Mouse (Mus musculus) ZHBTc4 (cell line): ENCODE results near the gene Mre11a.

Experiments used
- DNase-seq: peaks from one replicate; pipeline ENCODE4 v3.0.0-alpha.2; 2011; ENCODE audit warnings: low read depth, low spot score

Gene Mre11a

GRCm38 (mm10) chr9:14868326-14868725, 83.9 kb downstream of the Mre11a start:
- no peak for DNase-seq

DNA sequence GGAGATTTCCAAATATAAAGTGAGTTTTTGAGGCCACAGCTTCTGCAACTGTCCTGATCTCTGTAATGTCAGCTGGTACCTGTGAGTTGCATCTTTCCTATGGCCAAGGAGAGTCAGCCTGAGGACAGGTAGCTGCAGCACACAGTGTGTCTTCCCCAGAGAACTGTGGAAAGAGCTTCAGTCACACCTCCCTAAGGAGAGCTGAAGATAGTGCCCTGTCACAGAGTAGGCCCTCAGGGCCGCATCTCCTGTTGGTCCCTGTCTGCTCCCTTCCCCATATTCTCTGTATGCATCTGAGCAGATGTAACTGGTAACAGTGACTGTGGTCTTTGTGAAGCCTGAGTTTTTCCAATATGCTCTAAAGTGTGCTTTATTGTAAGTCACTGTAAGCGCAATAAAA, 85.9 kb downstream of the Mre11a start:
- no peak for DNase-seq

GRCm38 (mm10) chr9:14870802-14871201, 86.3 kb downstream of the Mre11a start:
- no peak for DNase-seq

DNA sequence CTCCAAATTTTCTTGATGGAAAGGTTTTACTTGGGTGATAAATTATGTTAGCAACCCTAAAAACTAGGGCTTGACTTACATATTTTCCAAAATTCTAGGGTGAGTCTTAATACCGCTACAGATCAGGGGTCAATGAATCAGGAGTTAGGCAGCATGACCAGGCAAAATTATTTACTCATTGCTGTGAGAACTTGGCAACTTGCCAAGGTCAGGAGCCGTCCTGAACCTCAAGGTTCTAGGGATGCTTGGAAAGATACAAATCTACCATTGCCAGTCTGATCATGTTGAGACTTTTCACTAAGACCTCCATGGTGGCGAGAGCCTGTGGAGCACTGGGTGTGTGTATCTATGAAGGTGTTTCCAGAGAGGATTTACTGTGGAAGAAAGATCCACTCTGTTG, 87.1 kb downstream of the Mre11a start:
- DNase-seq: no peak

- DNase-seq: no peak
Observed at GRCm38 (mm10) chr9:14872181-14872930, 87.9 kb downstream of the Mre11a start.

DNA sequence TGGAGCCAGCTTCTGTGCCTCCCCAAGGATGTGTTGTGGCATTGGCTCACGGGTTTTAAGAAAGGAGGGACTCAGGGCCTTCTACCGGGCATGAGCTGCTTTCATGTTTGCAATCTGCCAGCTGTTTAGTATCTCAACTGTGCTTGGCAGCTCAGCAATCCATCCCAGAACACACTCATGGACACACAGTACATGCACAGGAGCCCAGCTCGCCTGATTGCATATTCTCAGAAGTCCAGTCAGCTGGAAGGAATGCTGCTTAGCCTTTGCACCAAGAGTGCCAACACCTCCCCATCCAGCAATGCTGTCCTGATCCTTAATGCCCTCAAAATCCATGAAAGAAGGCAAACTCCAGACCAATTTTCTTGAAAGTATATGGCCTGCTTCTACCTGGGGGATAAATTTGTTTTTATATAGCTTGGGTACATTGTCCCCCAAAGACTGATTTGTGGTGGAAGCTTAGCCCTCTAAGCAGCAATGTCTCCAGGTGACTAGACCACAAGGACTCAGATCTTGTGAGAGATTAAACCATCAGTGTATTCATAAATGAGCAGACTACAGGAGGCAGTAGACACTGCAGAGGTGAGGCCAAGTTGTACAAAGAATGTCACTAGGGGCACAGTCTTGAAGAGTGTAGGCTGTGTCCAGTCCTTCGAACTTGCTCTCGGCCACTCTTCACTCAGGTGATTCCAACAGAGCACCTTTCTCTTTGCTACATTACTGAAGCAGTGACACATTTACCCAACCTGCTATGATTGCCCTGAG, 91.5 kb downstream of the Mre11a start:
- no peak for DNase-seq

DNA sequence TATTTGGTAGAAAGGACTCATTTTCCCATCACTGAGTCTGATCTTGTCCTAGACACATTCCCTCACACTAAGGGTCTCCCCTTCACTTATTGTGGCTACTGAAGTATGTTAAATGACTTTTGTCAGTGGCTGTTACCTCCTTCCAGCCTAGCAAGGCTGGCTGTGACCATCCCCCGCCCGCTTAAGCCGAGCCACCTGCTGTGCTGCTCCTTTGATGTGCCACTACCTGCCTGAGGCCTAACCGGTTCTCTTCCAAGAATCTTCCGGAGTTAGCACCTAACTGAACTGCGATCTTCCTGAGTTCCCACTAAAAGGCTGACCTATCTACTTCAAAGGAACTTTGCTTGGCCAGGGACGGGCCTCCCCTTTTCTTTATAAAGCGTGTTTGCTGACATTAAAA, 92.1 kb downstream of the Mre11a start:
- DNase-seq: peak; percentile 81

DNA sequence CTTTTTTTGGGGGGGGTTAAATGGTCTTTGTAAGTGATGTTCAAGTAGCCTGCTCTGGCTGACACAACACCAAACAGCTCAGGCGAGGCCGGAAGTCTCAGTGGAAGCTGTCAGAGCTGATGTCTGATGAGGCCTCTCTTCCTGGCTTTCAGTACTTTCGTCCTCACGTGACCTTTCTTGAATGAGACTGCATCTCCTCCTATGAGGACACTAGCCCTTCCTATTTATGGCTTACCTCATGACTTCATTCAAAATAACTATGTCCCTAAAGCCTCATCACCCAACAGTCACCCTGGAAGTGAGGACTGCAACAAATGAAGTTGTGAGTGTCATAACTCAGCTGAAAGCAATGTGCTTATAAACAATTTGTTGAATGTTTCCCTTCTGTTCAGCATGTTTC, 100.2 kb downstream of the Mre11a start:
- no peak for DNase-seq

GRCm38 (mm10) chr9:14885151-14885550, 100.7 kb downstream of the Mre11a start:
- no peak for DNase-seq

- no peak for DNase-seq
Observed at GRCm38 (mm10) chr9:14885954-14886353, 101.5 kb downstream of the Mre11a start.
